Mouse (Mus musculus) erythroblast, embryonic 14.5 days (primary cell): ENCODE measurements around the gene Bpi. TPM values are rescaled to one million over a fixed set of nuclear protein-coding genes. Genes with fewer than 3 reads are reported as not detected.

Source experiments
- H3K27me3 ChIP-seq: 2 replicates; pipeline ENCODE4 v1.6.1; 2012; ENCODE audit warnings: inconsistent platforms; ENCODE audit not compliant: control insufficient read depth
- H3K36me3 ChIP-seq: 2 replicates; pipeline ENCODE4 v1.6.1; 2012; ENCODE audit warnings: mild to moderate bottlenecking, inconsistent platforms; ENCODE audit not compliant: control insufficient read depth
- H3K4me1 ChIP-seq: 2 replicates; pipeline ENCODE4 v1.6.1; 2012; ENCODE audit warnings: inconsistent platforms; ENCODE audit not compliant: control insufficient read depth
- H3K4me3 ChIP-seq: replicated peaks from 2 replicates; pipeline ENCODE3; 2012; ENCODE audit warnings: moderate library complexity, mild to moderate bottlenecking, inconsistent platforms
- H3K9me3 ChIP-seq: 2 replicates; pipeline ENCODE4 v1.6.1; 2012; ENCODE audit warnings: low read length, inconsistent platforms, mixed read lengths; ENCODE audit not compliant: control insufficient read depth
- GATA1 ChIP-seq: IDR thresholded peaks from 2 replicates; pipeline ENCODE4 v1.6.1; 2012; ENCODE audit warnings: low read length, inconsistent platforms, mixed read lengths
- TAL1 ChIP-seq: IDR thresholded peaks from 3 replicates; pipeline ENCODE4 v1.6.1; 2012; ENCODE audit warnings: low read length, inconsistent platforms, mixed read lengths
- polyA plus RNA-seq: library from polyadenylated mRNA; stranded (reverse); fragments of >175 nt; gene quantifications from 2 replicates; pipeline ENCODE4 v1.2.3, GENCODE M21; 2012

Gene Bpi
- polyA plus RNA-seq, 1 experiment, result not detected

DNA sequence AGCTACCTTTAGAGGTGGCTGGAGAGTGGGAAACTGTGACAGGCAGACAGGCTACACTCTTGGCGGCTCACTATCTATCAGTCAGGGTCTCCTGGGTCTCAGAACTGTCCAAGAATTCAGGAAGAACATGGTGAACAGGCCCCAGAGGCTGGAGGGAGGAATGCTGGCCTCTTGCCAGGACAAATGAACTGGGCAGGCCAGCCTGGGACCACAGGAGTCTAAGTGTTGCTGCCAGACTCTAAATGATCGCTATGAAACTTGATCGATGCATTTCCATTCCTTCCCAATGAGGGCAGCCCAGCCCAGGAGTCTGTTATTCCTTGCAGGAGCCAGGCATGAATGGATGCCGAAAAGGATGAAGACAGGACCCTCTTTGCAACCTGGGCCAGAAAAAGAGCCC is 35.2 kb upstream of the Bpi start:
- TF ChIP-seq TAL1 (no peak), GATA1 (no peak)
- Histone ChIP-seq H3K27me3 (no peaks in the 10 kb centered on the region; the same call in 1 of the 2 replicates), H3K4me1 (no peaks in the 10 kb centered on the region), H3K9me3 (no peaks in the 10 kb centered on the region), H3K36me3 (no peaks in the 10 kb centered on the region), H3K4me3 (no peak overlapping the region)

GRCm38 (mm10) chr2:158223497-158223896 is 34.4 kb upstream of the Bpi start:
- no peaks in the 10 kb centered on the region for H3K4me1 ChIP-seq
- no peaks in the 10 kb centered on the region for H3K36me3 ChIP-seq
- H3K27me3 ChIP-seq, result no peaks in the 10 kb centered on the region; the same call in 1 of the 2 replicates
- no peak overlapping the region for H3K4me3 ChIP-seq
- no peaks in the 10 kb centered on the region for H3K9me3 ChIP-seq
- TF ChIP-seq GATA1 (no peak), TAL1 (no peak)

- peaks cover 13% of the 10 kb centered on the region for H3K27me3 ChIP-seq
- H3K4me3 ChIP-seq, result no peak overlapping the region
These were observed 32.6 kb upstream of the Bpi start for GRCm38 (mm10) chr2:158225301-158225700.

GRCm38 (mm10) chr2:158228670-158229502 is 29.0 kb upstream of the Bpi start, which contains the start of gene D630003M21Rik:
TSS of gene D630003M21Rik (minus strand) at chr2:158229222.
- no peak for TF ChIP-seq GATA1
- no peak for TF ChIP-seq TAL1
- no peaks in the 10 kb centered on the region for H3K9me3 ChIP-seq
- peaks cover 13% of the 10 kb centered on the region for H3K27me3 ChIP-seq
- no peaks in the 10 kb centered on the region for H3K36me3 ChIP-seq
- H3K4me3 ChIP-seq, result no peak within 1 kb of the TSS
- H3K4me1 ChIP-seq, result no peaks in the 10 kb centered on the region

More at GRCm38 (mm10) chr2:158225301-158225700, 32.6 kb upstream of the Bpi start:
- TF ChIP-seq TAL1, result no peak
- no peak for TF ChIP-seq GATA1
- Histone ChIP-seq H3K4me1 (no peaks in the 10 kb centered on the region), H3K36me3 (no peaks in the 10 kb centered on the region), H3K9me3 (no peaks in the 10 kb centered on the region)

- no peaks in the 10 kb centered on the region for H3K4me1 ChIP-seq
- no peak overlapping the region for H3K4me3 ChIP-seq
- H3K27me3 ChIP-seq, result peaks cover 13% of the 10 kb centered on the region
- H3K9me3 ChIP-seq, result no peaks in the 10 kb centered on the region
- H3K36me3 ChIP-seq, result no peaks in the 10 kb centered on the region
- TF ChIP-seq GATA1, result no peak
- no peak for TF ChIP-seq TAL1
These were observed 28.4 kb upstream of the Bpi start for GRCm38 (mm10) chr2:158229503-158229892.

- Histone ChIP-seq H3K27me3 (peaks cover 13% of the 10 kb centered on the region), H3K36me3 (no peaks in the 10 kb centered on the region), H3K4me1 (no peaks in the 10 kb centered on the region), H3K4me3 (no peak overlapping the region), H3K9me3 (no peaks in the 10 kb centered on the region)
- no peak for TF ChIP-seq TAL1
- no peak for TF ChIP-seq GATA1
These were observed 27.3 kb upstream of the Bpi start for GRCm38 (mm10) chr2:158230617-158231016.

GRCm38 (mm10) chr2:158231071-158231470 is 26.8 kb upstream of the Bpi start:
- peaks cover 13% of the 10 kb centered on the region for H3K27me3 ChIP-seq
- no peaks in the 10 kb centered on the region for H3K4me1 ChIP-seq
- no peaks in the 10 kb centered on the region for H3K9me3 ChIP-seq
- TF ChIP-seq GATA1, result no peak
- TF ChIP-seq TAL1, result no peak
- H3K36me3 ChIP-seq, result no peaks in the 10 kb centered on the region
- H3K4me3 ChIP-seq, result no peak overlapping the region

DNA sequence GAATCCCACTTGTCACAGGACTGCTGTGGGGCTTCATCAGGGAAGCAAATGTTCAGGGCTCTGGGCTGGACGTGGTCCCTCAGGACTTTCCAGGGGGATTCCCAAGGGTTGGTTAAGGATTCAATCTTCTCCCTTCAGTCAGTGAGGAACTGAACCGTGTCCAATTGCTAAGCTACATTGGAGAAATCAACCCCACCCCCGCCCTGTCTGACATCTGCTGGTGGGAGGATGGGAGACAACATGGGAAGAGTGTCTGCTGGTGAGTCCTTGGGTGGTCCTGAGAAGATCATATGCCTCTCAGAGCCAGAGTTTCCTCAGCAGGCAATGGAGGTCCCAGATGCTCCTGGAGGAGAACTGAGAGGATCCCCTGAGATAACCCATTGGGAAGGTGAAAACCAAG is 25.5 kb upstream of the Bpi start:
- Histone ChIP-seq H3K4me3 (no peak overlapping the region), H3K4me1 (no peaks in the 10 kb centered on the region), H3K27me3 (peaks cover 13% of the 10 kb centered on the region), H3K36me3 (no peaks in the 10 kb centered on the region), H3K9me3 (peaks cover 2% of the 10 kb centered on the region; the same call in 1 of the 2 replicates)
- TF ChIP-seq TAL1 (no peak), GATA1 (no peak)

DNA sequence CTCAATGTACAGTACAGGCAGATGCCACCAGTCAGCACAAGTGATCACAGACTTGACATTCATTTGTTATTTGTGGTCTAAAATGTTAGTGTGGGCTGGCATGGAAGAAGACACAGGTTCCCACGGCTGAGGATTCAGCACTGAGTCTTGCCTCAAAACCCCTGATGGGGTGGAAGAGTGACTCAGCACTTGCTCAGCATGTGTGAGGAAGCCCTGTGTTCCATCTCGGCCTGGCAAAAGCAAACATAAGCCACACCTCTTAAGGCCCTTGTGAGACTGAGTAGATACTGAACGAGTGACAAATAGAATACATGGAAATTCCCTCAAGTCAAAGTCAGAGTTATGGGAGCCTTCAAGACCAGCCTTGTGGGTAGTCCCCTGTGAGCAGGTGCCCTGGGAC is 24.8 kb upstream of the Bpi start:
- peaks cover 2% of the 10 kb centered on the region; the same call in 1 of the 2 replicates for H3K9me3 ChIP-seq
- no peaks in the 10 kb centered on the region for H3K36me3 ChIP-seq
- H3K27me3 ChIP-seq, result peaks cover 13% of the 10 kb centered on the region
- TF ChIP-seq TAL1, result no peak
- TF ChIP-seq GATA1, result no peak
- no peak overlapping the region for H3K4me3 ChIP-seq
- no peaks in the 10 kb centered on the region for H3K4me1 ChIP-seq

DNA sequence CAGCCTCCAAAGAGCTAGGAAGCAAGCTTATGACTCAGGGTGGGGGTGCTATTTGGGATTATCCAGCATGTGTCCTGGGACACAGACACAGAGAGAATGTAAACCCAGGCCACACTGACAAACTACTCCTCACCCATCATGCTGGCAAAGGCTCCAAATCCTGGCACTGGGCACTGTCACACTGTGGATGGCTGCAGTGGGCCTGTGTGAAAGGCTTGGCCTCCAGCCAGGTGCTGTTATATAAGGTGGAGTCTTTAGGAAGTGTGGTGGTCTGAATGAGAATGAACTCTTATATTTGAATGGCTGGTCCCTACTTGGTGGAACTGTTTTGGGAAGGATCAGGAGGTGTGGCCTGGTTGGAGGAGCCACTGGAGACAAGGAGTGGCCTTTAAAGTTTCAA is 21.2 kb upstream of the Bpi start:
- Histone ChIP-seq H3K4me3 (no peak overlapping the region), H3K36me3 (no peaks in the 10 kb centered on the region), H3K9me3 (peaks cover 2% of the 10 kb centered on the region; the same call in 1 of the 2 replicates), H3K27me3 (no peaks in the 10 kb centered on the region), H3K4me1 (no peaks in the 10 kb centered on the region)
- TF ChIP-seq GATA1 (no peak), TAL1 (no peak)
